Mouse (Mus musculus): Measurements from ENCODE around the gene Armc7. TPM values are rescaled to one million over a fixed set of nuclear protein-coding genes. Genes with fewer than 3 reads are reported as not detected.

Armc7 gene
- polyA plus RNA-seq, 1 experiment: 31.1 TPM

- TF ChIP-seq CTCF (IDR thresholded peaks at IDR 0.05; ENCODE audit: low read depth, low read length) (no peak), POLR2A (IDR thresholded peaks at IDR 0.05; ENCODE audit: borderline replicate concordance, low read depth, low read length) (no peak)
- Histone ChIP-seq H3K27ac (ENCODE audit: insufficient read depth, low read depth, low read length) (no peak overlapping the region), H3K4me3 (ENCODE audit: insufficient read depth, low read length) (no peak overlapping the region), H3K4me1 (ENCODE audit: control insufficient read depth, insufficient read depth, low read length) (peaks cover 15% of the 10 kb centered on the region)
Measured at GRCm38 (mm10) chr11:115472183-115472582, 3.3 kb upstream of the Armc7 start.

- Histone ChIP-seq H3K4me1 (ENCODE audit: control insufficient read depth, insufficient read depth, low read length) (peaks cover 19% of the 10 kb centered on the region), H3K27ac (ENCODE audit: insufficient read depth, low read depth, low read length) (no peak overlapping the region), H3K4me3 (ENCODE audit: insufficient read depth, low read length) (no peak overlapping the region)
- peak; percentile 55 for TF ChIP-seq CTCF (IDR thresholded peaks at IDR 0.05; ENCODE audit: low read depth, low read length)
- TF ChIP-seq POLR2A (IDR thresholded peaks at IDR 0.05; ENCODE audit: borderline replicate concordance, low read depth, low read length): no peak
Measured at GRCm38 (mm10) chr11:115473626-115474275, 1.7 kb upstream of the Armc7 start.

DNA sequence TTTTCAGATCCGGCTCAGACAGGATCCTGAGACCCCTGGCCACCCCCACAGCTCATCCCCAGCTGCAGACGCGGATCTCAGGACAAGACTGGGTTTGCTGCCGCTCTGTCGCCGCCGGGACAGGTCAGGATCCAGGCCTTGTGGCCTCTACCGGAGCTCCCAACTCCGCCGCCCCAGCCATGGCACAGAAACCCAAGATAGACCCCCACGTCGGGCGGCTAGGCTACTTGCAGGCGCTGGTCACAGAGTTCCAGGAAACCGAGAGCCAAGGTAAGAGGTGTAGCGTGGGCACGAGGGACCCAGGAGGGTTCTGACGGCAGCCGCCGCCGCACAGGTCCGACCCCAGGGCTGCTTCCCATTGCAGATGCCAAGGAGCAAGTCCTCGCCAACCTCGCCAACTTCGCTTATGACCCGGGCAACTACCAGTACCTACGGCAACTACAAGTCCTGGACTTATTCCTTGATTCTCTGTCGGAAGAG, 331 bp downstream of the Armc7 start:
- Histone ChIP-seq H3K4me3 (ENCODE audit: insufficient read depth, low read length) (peak overlapping the region; percentile 80), H3K27ac (ENCODE audit: insufficient read depth, low read depth, low read length) (peak overlapping the region; percentile 74), H3K4me1 (ENCODE audit: control insufficient read depth, insufficient read depth, low read length) (peaks cover 26% of the 10 kb centered on the region)
- TF ChIP-seq POLR2A (IDR thresholded peaks at IDR 0.05; ENCODE audit: borderline replicate concordance, low read depth, low read length) (0 out of 2 replicates have a peak, but pooled peaks have one; percentile 12), CTCF (IDR thresholded peaks at IDR 0.05; ENCODE audit: low read depth, low read length) (no peak)

GRCm38 (mm10) chr11:115476630-115477029, 1.2 kb downstream of the Armc7 start:
- H3K27ac ChIP-seq (ENCODE audit: insufficient read depth, low read depth, low read length): peak overlapping the region; percentile 74
- peaks cover 26% of the 10 kb centered on the region for H3K4me1 ChIP-seq (ENCODE audit: control insufficient read depth, insufficient read depth, low read length)
- peak overlapping the region; percentile 80 for H3K4me3 ChIP-seq (ENCODE audit: insufficient read depth, low read length)

DNA sequence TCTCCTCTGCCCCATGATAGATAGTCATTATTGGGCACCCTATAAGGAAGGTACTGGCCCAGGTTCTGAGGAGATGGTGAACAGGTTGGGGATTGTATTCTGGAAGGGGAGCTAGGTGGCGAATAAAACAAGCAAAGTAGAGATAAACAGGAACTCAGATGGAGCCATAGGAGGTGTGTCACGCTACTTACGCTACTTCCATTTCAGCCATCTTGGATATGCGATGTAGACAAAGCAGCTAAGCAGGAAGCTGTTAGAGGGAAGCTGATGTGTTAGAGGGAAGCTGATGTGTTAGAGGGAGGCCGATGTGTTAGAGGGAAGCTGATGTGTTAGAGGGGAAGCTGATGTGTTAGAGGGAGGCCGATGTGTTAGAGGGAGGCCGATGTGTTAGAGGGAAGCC, 1.9 kb downstream of the Armc7 start:
- H3K4me1 ChIP-seq (ENCODE audit: control insufficient read depth, insufficient read depth, low read length): peaks cover 26% of the 10 kb centered on the region
- peak overlapping the region; percentile 80 for H3K4me3 ChIP-seq (ENCODE audit: insufficient read depth, low read length)
- peak overlapping the region; percentile 74 for H3K27ac ChIP-seq (ENCODE audit: insufficient read depth, low read depth, low read length)

DNA sequence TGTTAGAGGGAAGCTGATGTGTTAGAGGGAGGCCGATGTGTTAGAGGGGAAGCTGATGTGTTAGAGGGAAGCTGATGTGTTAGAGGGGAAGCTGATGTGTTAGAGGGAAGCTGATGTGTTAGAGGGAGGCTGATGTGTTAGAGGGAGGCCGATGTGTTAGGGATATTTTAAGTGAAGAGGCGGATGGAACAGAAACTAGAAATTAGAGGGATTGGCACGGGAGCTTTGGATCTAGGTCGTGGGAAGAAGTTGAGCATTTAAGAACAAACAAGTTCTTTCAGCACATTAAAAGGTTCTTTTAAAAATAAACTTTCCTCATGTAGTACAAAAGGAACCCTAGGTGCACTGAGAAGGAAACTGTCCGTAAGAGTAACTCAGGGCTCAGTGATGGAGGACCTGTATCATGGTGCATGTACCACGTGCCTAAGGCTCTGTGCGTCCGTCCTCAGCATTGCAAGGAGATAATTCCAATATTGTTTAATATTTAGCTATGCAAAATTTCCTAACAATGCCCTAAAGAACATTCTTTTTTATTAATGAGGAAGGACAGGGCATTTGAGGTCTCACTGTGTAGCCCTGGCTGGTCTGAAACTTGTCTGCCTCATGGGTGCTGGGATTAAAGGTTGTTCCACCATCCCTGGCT, 3.0 kb downstream of the Armc7 start:
- peaks cover 24% of the 10 kb centered on the region for H3K4me1 ChIP-seq (ENCODE audit: control insufficient read depth, insufficient read depth, low read length)
- peak overlapping the region; percentile 17; the same call in 1 of the 2 replicates for H3K4me3 ChIP-seq (ENCODE audit: insufficient read depth, low read length)
- TF ChIP-seq POLR2A (IDR thresholded peaks at IDR 0.05; ENCODE audit: borderline replicate concordance, low read depth, low read length): no peak
- TF ChIP-seq CTCF (IDR thresholded peaks at IDR 0.05; ENCODE audit: low read depth, low read length): no peak
- peak overlapping the region; percentile 70 for H3K27ac ChIP-seq (ENCODE audit: insufficient read depth, low read depth, low read length)

DNA sequence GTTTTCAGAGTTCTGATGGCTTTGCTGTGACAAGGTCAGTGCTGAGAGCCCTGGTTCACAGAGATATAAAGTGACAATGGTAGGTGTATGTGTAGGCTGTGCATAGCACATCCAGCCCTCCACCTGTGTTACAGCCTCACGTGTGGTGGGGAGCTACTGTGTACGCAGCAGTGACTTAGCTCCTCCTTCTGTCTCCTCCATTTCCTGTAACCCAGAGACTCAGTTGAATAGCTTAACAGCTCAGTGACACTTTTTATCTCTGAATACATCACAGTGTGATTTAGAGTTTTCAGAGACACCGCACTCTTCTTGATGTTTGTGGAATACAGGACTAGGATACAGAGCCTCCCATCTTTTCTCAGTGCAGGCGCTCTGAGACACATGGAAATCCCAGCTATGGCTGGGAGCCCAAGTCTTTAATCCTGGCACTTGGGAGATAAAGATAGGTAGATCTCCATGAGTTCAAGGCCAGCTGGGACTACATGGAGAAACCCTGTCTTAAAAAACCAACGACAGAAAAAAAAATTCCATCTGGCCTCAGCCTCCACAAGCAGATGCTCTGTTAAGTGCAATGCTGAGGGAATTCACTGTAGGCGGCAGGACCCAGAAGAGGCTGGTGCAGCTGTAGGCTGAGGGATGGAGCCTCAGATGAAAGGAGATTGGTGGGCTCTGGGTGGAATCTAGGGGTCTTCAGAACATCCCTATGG, 6.2 kb downstream of the Armc7 start:
- TF ChIP-seq POLR2A (IDR thresholded peaks at IDR 0.05; ENCODE audit: borderline replicate concordance, low read depth, low read length) (no peak), CTCF (IDR thresholded peaks at IDR 0.05; ENCODE audit: low read depth, low read length) (no peak)
- no peak overlapping the region for H3K27ac ChIP-seq (ENCODE audit: insufficient read depth, low read depth, low read length)
- H3K4me1 ChIP-seq (ENCODE audit: control insufficient read depth, insufficient read depth, low read length): peaks cover 16% of the 10 kb centered on the region
- H3K4me3 ChIP-seq (ENCODE audit: insufficient read depth, low read length): no peak overlapping the region

DNA sequence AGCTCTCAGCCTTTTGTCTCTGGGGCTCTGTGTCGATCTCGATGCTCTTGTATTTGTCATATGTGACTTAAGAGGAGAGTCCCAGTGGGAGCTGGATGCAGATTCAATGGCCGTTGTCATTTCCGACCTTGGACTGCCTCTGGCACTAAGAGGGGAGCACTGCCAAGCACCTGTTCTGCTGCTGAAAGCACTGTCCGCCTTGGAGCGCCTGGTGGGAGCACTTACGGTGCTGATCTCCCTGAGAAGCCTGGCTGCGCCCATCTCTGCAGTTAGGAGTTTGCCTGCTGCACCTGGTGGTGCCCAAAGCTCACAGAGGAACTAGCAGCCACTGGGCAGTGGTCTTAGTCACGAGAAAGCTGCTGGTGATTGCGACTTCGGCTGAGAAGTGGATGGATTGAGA, 7.8 kb downstream of the Armc7 start:
- TF ChIP-seq POLR2A (IDR thresholded peaks at IDR 0.05; ENCODE audit: borderline replicate concordance, low read depth, low read length): no peak
- no peak for TF ChIP-seq CTCF (IDR thresholded peaks at IDR 0.05; ENCODE audit: low read depth, low read length)
- H3K4me1 ChIP-seq (ENCODE audit: control insufficient read depth, insufficient read depth, low read length): peaks cover 10% of the 10 kb centered on the region

DNA sequence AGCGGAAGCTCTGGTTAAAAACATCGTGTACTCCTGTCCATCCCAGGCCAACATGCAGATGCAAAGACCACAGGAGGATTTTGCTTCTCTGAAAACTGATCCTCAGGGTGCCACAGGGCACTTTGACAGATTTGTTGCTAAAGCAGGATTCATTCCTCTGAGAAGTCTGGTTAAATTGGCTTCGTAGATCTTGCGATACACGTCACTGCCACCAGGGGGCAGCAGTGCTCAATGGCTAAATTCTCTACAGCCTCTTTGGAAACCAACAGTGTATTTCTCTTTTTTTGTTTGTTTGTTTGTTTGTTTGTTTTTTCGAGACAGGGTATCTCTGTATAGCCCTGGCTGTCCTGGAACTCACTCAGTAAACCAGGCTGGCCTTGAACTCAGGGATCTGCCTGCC, 8.3 kb downstream of the Armc7 start:
- Histone ChIP-seq H3K4me1 (ENCODE audit: control insufficient read depth, insufficient read depth, low read length) (peaks cover 7% of the 10 kb centered on the region), H3K27ac (ENCODE audit: insufficient read depth, low read depth, low read length) (no peak overlapping the region), H3K4me3 (ENCODE audit: insufficient read depth, low read length) (no peak overlapping the region)
- TF ChIP-seq CTCF (IDR thresholded peaks at IDR 0.05; ENCODE audit: low read depth, low read length) (peak; percentile 74), POLR2A (IDR thresholded peaks at IDR 0.05; ENCODE audit: borderline replicate concordance, low read depth, low read length) (no peak)

More for the DNA sequence above, 7.8 kb downstream of the Armc7 start:
- Histone ChIP-seq H3K4me3 (ENCODE audit: insufficient read depth, low read length) (no peak overlapping the region), H3K27ac (ENCODE audit: insufficient read depth, low read depth, low read length) (no peak overlapping the region)

- TF ChIP-seq POLR2A (IDR thresholded peaks at IDR 0.05; ENCODE audit: borderline replicate concordance, low read depth, low read length) (no peak), CTCF (IDR thresholded peaks at IDR 0.05; ENCODE audit: low read depth, low read length) (no peak)
- no peak overlapping the region for H3K4me3 ChIP-seq (ENCODE audit: insufficient read depth, low read length)
- H3K27ac ChIP-seq (ENCODE audit: insufficient read depth, low read depth, low read length): no peak overlapping the region
- H3K4me1 ChIP-seq (ENCODE audit: control insufficient read depth, insufficient read depth, low read length): no peaks in the 10 kb centered on the region
Measured at GRCm38 (mm10) chr11:115485155-115485554, 9.7 kb downstream of the Armc7 start.
